Mouse (Mus musculus): ENCODE results near the gene Fam92b. TPM values are rescaled to one million over a fixed set of nuclear protein-coding genes. Genes with fewer than 3 reads are reported as not detected.

The Fam92b gene
- total RNA-seq, 2 experiments from 2014 or later = 0.45 to 0.58 TPM

DNA sequence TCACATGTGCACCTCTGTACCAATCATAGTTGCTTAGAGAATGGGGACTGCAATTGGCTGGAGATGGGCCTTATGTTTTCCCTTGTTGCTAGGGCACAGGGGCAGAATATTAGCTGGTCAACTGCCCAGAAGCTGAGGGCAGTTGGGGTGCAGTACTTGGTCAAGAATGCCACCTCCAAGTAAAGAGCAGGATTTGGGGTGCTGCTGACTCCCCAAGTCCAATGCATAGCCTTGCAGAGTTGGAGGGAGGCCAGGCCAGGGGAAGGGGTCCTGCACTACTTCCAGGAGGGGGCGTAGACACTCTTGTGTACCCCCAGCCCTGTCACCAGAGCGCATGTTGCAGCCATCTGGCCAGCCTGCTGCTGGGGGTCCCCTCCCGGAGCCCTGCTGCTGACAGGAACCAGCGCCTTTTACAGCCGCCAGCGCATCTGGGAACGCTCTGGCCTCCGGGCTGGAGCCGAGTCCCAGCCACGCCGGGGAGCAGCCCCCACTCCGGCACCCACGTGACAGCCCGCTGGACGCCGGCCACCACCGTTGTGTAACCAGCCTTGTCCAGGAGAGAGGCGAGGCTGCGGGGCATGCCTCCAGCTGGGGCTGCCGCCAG is 13.6 kb upstream of the Fam92b start:
- peak; percentile 81 to 86 for DNase-seq (ENCODE audit: low spot score in 2 of 2)

DNA sequence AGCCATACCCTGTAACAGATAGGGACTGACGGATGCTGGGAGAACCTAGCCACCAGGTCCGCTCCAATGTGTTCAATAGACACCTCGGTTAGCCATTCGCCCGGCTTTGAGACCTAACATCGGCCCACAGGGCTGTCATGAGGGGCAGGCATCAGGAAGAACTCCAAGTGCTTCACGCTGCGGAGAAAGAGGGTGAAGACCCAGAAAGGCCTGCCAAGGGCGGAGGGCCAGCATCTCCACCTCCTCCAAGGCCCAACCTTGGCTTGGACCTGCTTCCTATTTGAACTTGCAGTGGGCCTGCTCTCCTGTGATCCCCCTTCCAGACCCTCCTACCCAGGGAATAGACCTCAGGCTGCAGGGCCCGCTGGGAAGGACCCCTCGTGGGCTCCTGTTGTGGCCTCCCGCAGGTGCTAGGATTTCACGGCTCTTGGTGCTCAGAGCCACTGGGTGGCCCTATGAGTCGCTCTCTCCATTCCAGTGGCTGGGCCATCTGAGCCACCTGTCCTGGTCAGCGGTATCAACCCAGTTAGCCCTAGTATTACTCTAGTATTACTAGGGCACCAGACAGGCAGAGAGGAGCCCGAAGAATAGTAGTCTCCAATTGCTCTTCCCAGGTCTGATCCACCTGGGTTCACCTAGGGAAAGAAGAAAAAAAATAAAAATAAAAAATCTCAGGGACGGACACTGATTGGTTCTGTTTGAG is 13.0 kb upstream of the Fam92b start:
- no peak for DNase-seq (ENCODE audit: low spot score in 2 of 2)

DNA sequence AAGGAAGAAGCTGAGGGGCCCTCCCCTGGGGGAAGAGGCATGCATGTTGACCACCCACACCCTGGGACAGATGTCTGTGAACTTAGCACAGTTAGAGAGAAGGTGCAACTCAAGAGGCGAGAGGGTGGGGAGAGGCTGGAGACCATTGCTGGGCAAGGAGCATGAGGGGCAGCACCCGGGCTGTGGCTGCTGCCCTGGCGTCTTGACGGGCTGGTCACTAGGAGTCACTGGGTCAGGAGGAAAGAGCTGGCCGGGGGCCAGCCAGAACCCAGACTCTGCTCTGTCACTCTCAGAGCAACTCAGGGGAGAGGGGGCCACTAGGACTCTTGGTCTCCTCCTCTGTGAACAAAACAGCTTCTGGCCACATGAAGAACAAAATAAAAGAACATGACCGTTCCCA is 12.2 kb upstream of the Fam92b start:
- DNase-seq (ENCODE audit: low spot score in 2 of 2) = no peak

DNA sequence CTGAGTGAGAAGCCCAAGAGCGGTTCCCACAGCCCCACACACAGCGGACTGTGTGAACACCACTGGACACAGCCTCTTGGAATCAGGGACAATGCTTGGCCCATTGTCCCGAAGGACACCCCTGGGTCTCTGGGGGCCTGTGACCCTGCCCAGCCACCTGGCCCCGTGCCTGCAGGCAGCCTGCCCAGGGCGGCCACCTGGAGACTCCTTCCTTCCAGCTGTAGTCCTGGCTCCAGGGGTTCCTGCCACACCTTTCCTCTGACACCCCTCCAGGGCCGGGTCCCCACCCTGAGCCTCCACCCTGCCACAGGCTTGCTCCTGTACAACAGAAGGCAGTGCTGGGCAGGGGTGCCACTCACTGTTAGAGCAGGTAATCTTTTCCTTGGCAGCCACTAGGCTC is 11.2 kb upstream of the Fam92b start:
- DNase-seq (ENCODE audit: low spot score in 2 of 2) = no peak

DNA sequence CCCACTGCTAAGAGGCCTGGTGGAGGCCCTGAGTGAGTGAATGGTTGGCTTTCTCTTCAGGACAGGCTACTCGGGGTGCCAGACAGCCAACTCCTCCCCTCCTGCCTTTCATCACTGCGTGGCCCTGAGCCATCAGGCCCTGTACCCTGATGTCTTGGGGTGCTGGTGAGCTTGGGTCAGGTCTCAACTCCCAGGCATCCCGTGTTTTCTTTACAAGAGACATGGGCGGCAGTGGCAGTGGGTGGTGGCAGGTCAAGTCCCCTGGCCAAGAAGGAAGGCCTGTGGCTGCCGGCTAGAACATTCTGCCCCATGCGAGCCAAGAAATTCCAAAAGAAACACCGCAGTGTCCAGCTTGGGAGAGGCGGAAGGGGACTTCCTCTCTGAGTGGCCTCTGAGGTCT is 9.2 kb upstream of the Fam92b start:
- no peak for DNase-seq (ENCODE audit: low spot score in 2 of 2)

DNA sequence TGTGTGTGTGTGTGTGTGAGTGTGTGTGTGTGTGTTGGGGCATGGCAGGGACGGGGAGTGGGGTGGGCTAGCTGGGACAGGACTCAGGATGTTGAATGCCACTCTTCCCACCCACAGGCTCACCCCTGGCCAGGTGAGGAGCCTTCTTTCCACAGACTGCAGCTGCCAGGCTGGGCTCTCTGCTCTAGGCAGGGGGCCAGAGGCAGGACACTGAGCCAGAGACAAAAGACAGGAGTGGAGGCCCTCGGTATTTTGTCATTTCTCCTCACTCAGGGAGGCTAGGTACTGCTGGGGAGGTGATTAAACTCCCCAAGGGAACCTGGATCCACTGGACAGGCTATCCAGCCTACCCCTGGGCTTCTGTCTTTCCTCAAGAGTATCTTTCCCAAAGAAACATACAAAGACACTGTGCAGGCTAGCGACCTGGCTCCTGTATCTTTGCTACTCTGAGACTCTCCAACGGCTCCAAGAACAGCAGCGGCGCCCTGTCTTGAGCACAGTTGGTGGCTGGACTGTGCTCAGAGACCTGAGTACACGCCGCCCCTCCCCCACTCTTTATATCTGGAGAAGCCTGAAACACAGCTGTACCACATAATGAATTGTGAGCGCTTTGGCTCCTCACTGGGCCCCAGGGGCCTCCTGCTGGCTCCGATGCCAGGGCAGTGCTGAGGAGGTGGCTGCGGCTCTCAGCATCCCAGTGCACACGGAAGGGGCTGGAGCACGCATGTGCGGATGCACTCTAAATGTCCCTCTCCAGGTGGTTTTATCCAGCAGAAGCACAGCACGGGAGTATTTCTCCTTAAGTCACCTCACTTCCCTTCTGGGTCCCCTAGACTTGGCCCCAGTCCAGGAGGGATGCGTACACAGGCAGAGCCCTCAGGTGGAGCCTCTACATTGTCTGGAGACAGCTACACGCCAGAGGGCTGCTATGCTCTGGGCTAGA is 7.9 kb upstream of the Fam92b start:
- no peak for DNase-seq (ENCODE audit: low spot score in 2 of 2)

DNA sequence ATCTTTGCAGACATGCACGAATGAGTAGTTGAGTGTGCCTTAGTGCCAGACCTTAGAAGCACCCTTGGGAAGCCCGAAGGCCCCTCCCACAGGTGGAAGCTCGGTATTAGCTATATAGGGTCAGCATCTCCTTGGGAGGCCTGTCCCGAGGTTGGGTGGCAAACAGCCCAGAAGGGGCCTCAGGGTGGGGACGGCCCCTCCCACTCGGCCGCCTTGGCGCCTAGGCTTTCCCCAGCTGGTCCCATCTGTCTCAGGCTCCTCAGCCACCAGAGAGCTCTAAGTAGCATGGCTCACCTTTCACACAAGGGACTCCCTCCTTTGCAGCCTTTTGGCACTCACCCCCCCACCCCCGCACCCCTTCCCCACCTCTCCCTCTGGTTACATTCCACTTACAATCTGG is 7.1 kb upstream of the Fam92b start:
- DNase-seq (ENCODE audit: low spot score in 2 of 2) = no peak

DNA sequence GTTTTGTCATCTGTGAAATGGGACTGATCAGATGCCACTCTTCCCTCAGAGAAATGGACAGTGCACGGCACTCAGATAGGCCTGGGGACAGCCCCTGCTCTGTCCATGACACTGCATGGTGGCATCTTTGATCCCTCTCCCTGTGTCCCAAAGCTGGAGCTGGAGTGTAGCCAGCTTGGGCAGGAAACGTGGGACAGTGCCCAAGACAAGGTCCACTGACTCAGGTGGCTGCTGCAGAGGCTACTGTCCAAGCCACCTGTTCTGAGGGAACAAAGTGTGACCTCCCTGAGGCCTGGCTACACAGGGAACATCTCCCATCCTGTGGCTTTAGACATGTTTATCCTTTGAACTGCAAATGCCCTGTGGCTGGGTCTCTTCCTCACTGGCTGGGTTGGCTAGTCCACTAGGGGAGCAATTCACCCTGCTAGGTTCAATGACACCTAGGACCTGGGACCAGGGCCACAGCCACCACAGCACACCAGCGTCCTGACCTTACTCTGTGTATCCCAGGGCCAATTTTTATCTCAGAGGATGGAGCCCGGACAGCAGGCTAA is 4.7 kb upstream of the Fam92b start:
- DNase-seq (ENCODE audit: low spot score in 2 of 2) = no peak

DNA sequence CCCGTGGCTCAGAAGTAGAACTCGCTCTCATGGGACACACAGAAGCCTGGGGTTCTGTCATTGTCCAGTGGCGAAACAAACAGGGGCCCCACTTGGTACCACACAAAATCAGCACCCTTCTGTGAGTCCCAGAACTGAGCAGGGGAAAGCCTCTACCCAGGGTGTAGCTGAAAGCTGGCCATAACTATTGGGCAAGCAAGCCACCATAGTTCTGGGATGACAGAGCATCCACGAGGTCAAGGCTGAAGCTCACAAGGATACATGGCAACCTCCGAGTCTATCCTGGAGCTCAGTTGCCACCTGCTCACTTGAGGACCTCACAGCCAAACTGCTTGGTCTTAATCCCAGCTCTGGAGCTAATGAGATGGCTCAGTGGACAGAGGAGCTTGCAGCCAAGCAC is 4.0 kb upstream of the Fam92b start:
- no peak for DNase-seq (ENCODE audit: low spot score in 2 of 2)

DNA sequence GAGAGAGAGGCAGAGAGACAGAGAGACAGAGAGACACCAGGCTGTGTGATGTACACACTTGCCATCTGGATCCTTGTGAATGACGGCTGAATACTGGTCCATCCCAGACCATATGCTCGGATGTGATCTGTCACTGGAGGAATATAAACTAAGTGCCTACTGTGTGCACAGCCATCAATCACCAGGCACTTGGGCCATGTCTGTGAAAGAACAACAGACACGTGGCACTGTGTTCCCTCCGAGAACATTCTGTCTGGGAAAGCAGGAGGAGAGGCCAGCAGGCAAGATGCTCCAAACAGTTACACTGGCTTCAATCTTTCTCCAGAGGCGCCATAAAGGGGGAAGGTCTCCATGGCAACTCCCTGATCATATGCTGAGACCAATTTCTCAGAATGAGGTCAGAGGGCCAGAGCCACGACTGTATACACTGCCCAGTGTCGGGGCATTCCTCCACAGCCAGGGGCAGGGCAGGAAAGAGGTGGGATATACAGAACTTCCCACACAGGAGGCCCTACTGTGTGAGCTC is 3.2 kb upstream of the Fam92b start:
- peak in 1 of 2 experiments; percentile 47 for DNase-seq (ENCODE audit: low spot score in 2 of 2)

DNA sequence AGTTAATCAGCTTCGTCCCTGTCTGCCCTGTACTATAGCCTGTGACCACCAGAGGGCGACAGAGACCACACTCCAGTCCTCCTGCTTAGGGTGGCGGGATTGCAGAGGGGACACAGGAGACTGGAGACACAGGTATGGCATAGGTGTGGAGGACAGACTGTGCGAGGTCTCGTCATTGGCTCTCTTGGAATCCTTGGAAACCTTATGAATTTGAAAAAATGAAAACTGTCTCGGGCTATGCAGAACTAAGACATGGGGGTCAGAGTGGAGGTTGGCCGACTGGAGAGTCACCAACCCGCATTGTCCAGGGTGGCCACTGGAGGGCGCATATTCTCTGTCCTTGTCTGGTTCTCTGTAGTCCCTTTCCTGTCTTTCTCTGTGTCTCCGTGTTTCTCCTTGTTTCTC is 1.8 kb upstream of the Fam92b start:
- DNase-seq (ENCODE audit: low spot score in 2 of 2) = peak; percentile 81 to 92

DNA sequence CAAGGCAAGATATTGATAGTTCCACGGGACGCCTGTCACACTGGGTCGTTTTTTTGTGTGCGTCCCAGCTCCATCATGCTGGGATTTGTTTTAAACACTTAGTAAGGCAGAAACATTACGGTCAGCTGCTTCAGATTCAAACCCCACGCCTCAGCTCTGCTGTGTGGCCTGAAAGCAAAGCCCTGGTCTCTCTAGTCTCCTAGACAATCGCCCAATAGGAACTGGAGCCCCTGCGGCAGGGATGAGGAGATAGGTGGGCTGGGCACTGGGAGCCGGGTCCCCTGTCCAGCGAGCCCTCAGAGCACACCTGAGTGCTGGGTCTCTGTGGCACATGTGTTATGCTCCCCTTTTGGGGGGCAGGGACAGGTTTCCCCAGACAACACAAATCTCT is 853 bp upstream of the Fam92b start:
- no peak for DNase-seq (ENCODE audit: low spot score in 2 of 2)

DNA sequence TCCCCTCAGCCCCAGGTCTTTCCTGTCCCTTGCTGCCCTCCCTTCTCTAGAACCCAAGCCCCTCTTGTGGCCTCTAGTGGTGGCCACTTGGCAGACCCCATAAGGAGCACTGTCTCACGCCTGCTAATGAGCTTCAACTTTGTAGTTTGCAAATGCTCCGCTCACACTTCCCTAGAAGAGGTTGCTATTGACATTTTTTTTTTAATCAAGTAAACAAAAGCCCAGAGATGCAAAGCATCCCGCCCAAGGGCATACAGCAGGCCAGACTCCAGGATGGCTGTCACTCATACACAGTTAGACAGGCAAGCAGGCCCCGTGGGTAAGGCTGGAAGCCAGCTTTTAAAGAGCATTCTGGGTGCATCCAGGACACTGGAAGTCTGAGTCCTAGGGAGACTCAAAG is 661 bp downstream of the Fam92b start:
- DNase-seq (ENCODE audit: low spot score in 2 of 2) = no peak

DNA sequence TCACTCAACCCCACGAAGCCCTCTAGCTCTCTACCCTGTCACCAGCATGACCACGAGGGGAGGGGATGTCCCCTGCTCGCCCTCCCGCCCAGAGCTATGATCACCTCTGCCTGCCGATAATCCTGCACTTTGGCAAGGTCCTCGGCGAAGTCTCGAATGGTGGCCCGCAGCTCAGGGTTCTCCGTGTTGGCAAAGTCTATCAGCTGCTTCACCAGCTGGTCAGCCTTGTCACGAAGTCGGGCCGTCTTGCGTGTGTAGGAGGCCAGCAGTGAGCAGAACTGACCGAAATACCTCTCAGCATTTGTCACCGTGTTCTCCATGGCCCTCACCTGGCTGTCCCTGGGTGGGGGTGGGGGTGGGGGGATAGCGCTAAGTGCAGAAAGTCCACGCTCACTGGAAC is 2.7 kb downstream of the Fam92b start:
- DNase-seq (ENCODE audit: low spot score in 2 of 2) = no peak

DNA sequence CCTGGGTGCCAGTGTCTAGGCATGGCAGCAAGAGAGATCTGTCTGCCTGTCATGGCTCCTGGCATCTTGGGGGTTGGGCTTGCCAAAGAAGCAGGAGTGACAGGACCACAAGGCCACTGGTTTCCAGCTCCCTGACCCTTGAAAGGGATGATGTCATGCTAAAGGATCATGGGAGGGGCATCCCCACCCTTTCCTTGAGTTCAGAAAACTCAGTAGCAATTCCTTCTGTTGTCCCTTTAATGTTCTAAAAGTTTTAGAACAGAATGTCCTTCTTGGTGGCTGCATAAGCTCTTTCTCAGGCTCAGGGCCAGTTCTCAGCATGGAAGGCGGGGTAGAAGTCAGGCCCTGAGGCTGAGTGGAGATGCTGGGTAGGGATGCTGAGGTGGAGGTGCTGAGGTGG is 4.1 kb downstream of the Fam92b start:
- no peak for DNase-seq (ENCODE audit: low spot score in 2 of 2)

DNA sequence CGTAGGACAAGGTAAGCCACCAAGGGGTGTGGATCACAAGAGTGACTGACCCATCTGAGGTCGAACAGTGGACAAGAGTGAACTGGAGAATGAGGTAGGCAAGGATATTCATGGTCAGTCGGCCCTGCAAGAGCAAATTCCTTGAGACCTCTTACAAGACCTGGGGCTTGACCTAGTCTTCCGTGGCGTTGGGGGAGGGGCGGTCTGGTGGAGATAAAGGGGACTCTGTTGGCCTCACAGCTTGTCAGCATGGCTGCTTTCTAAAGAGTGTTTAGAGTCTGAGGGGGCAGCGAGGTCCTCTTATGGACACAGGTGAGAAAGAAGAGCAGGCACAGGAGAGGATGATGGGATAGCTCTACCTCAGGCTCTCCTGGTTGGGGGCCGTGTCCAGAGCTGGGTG is 8.1 kb downstream of the Fam92b start:
- DNase-seq (ENCODE audit: low spot score in 2 of 2) = no peak

DNA sequence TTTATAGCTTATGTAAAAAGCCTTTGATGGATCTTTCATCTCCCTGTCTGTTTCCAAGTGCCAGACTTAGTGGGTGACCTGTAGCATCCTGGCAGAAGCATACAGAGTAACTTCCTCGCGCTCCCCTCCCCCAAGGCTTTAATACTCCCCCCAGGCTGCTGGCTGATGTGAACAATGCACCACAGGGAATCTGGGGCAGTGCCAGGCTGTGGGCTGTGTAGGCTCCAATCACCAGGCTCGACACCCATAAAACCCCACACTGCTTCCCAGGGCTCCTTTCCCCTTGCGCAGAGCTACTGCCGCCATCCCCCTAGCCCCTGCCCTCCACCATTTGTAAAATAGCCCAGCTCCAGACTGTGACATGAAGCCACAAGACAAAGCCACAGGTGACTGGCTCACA is 9.4 kb downstream of the Fam92b start:
- DNase-seq (ENCODE audit: low spot score in 2 of 2) = peak; percentile 54 to 84

DNA sequence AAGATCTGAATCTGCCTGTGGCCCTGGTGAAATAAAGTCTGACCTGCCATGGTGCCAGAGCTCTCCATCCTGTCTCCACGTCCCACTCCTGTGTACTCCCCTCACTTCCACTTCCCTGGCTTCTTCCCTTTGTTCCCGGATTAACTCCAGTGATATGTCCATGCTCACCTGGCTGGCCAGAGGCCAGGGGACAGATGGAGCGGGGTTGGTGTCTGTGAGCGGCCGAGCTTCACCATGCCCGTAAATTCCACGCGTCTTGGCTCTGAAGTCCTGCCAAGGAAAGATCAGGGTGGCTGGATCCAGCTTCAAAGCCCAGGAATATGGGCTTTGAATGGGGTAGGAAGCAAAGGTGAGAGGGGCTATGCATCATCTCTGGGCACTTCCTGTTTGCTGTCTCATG is 10.1 kb downstream of the Fam92b start:
- DNase-seq (ENCODE audit: low spot score in 2 of 2) = no peak

DNA sequence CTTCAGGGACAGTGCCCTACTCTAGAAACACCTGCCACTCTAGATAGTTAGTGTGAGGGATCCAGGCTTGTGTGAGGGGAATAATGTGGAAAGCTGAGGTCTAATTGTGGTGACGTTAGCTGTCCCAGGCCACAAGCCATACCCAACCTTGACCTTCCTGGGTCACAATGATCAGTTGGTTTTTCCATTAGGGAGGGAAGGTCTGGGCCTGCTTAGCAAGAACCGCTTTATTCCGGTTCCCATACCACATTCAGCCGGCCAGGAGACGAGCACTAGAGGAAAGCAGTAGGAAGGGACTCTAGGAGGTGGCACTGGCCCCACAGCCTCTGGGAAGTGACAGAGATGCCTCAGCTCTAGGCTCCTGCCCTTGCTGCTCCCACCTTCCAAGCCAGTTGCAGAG is 13.2 kb downstream of the Fam92b start:
- no peak for DNase-seq (ENCODE audit: low spot score in 2 of 2)

DNA sequence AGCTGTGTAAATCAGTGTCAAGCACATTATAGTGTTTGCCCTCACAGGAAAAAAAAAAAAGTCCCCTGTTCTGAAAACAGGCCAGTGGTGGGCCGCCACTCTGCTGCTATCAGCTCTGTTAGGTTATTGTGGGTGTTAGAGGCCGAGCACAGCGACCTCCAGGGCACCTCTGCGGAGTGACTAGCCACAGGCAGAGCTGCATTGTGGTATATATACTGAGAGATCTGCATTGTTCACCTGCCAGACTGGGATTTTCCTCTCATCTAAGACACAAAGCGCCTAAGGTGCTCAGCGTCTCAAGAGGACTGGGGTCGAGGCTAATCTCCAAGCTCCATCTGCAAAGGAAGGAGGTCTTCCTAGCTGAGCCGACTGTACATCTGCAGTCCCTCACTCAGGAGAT is 13.9 kb downstream of the Fam92b start:
- no peak for DNase-seq (ENCODE audit: low spot score in 2 of 2)

DNA sequence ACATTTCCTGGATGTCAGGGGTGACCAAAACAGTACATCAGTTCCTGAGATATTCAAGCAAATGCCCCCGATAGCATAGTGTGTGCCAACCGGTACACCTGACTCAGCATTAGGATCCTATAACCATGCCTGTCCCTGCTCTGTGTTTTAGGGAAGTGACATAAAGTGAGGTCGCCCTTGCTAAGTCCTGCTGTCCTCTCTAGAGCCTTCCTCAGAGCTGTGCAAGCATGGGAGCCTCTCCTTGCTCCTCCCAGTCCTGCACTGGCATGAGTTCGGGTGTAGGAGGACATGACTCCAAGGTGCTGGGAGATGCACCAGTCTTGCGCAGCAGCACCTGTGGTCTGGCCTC is 14.9 kb downstream of the Fam92b start:
- DNase-seq (ENCODE audit: low spot score in 2 of 2) = no peak
